In the genomic region with DNA sequence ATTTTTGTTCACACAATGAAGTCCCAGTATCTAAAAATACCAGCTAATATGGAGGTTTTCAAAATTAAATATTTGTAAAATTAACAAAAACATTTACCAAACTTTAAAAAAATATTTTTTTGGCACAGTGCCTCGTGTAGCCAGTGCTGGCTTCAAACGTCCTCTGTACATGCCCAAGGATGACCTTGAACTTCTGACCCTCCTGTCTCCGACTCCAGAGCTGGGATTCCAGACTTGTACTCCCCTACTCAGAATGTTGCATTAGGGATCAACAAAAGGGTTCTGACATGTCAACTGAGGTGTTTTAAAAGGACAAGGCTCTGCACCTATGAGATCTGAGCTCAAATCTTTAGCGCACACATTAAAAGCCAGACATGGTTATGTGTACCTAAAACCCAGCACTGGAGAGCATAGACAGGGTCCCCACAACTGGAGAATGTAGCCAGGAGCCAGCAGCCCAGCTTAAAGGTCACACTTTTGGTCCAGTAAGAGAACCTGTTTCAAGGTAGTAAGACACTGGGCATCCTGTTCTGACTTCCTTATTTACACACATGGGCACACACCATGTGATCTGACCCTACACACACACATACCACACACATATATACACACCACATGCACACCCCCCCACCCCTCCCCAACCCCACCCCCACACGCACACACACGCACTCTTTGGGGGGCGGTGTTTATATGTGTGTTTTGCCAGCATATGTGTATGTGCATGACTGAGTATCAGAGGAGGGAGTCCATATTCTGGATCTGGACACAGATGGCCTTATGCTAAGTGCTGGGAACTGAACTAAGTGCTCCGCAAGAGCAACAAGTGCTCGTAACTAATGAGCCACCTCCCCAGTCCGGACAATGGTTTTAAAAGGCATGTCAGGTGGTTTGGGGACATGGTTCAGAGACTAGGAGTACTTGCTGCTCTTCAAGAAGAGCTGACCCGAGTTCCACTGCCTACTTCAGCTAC, we compare ENCODE assay signal across 12 mouse cellular contexts. TPM values are rescaled to one million over a fixed set of nuclear protein-coding genes. Genes with fewer than 3 reads are reported as not detected.
DNase-seq lines count a peak whose midpoint lies in the region; ATAC-seq lines count a peak whose summit lies in the region.
"Had no signal": no experiment of that assay in that cellular context is flagged by ENCODE, and none has a peak within 500 bp of the region (broad histone marks: within the 10 kb centered on the region; RNA-seq: fewer than 3 reads in every experiment).

No protein-coding gene starts in this region.

- no peak overlapping the region for H3K9ac ChIP-seq in limb, embryonic 15.5 days
- H3K9ac ChIP-seq in embryonic facial prominence, embryonic 15.5 days, result no peak overlapping the region
- no peak overlapping the region for H3K9ac ChIP-seq in intestine, embryonic 16.5 days (ENCODE audit: low read depth, low read length)
- H3K9ac ChIP-seq: kidney, embryonic 15.5 days; liver, postnatal 0 days had no signal

- H3K9me3 ChIP-seq in limb, embryonic 15.5 days, result no peaks in the 10 kb centered on the region
- no peaks in the 10 kb centered on the region for H3K9me3 ChIP-seq in limb, embryonic 10.5 days (replicated peaks)
- no peaks in the 10 kb centered on the region for H3K9me3 ChIP-seq in embryonic facial prominence, embryonic 15.5 days (replicated peaks)
- no peaks in the 10 kb centered on the region for H3K9me3 ChIP-seq in intestine, embryonic 16.5 days (ENCODE audit: control insufficient read depth, low read length)
- H3K9me3 ChIP-seq: kidney, embryonic 15.5 days had no signal

- no peaks in the 10 kb centered on the region for H3K27me3 ChIP-seq in limb, embryonic 15.5 days
- peaks cover 27% of the 10 kb centered on the region for H3K27me3 ChIP-seq in limb, embryonic 10.5 days (ENCODE audit: low read depth, poor library complexity, severe bottlenecking)
- no peaks in the 10 kb centered on the region for H3K27me3 ChIP-seq in embryonic facial prominence, embryonic 15.5 days
- no peaks in the 10 kb centered on the region for H3K27me3 ChIP-seq in intestine, embryonic 16.5 days (replicated peaks; ENCODE audit: control insufficient read depth, insufficient read depth, low read length)
- H3K27me3 ChIP-seq: kidney, embryonic 15.5 days had no signal

- peaks cover 5% of the 10 kb centered on the region; the same call in 1 of the 2 replicates for H3K36me3 ChIP-seq in limb, embryonic 15.5 days
- no peaks in the 10 kb centered on the region for H3K36me3 ChIP-seq in limb, embryonic 10.5 days
- H3K36me3 ChIP-seq in embryonic facial prominence, embryonic 15.5 days, result 0 out of 2 replicates have a peak, but pooled peaks cover under 1% of the 10 kb centered on the region
- H3K36me3 ChIP-seq in intestine, embryonic 16.5 days (ENCODE audit: control insufficient read depth, insufficient read depth, low read length), result no peaks in the 10 kb centered on the region
- H3K36me3 ChIP-seq: kidney, embryonic 15.5 days had no signal

- peak overlapping the region; percentile 65 for H3K27ac ChIP-seq in limb, embryonic 15.5 days
- no peak overlapping the region for H3K27ac ChIP-seq in limb, embryonic 10.5 days
- H3K27ac ChIP-seq in embryonic facial prominence, embryonic 15.5 days (replicated peaks), result peak overlapping the region; percentile 58
- H3K27ac ChIP-seq in intestine, embryonic 16.5 days (ENCODE audit: low read length), result no peak overlapping the region
- H3K27ac ChIP-seq: hindbrain, postnatal 0 days; kidney, embryonic 15.5 days had no signal

- H3K4me1 ChIP-seq in limb, embryonic 15.5 days, result peaks cover 33% of the 10 kb centered on the region
- peaks cover 28% of the 10 kb centered on the region for H3K4me1 ChIP-seq in limb, embryonic 10.5 days
- peaks cover 35% of the 10 kb centered on the region for H3K4me1 ChIP-seq in embryonic facial prominence, embryonic 15.5 days
- H3K4me1 ChIP-seq in intestine, embryonic 16.5 days (ENCODE audit: control insufficient read depth, insufficient read depth, low read length), result peaks cover 17% of the 10 kb centered on the region

- 70% methylated on average over 11 of the region's 11 CpGs for WGBS in limb, embryonic 15.5 days
- WGBS in limb, embryonic 10.5 days, result 82% methylated on average over 11 of the region's 11 CpGs
- WGBS in embryonic facial prominence, embryonic 15.5 days, result 74% methylated on average over 11 of the region's 11 CpGs
- WGBS in intestine, embryonic 16.5 days, result 71% methylated on average over 11 of the region's 11 CpGs

- no peak overlapping the region for H3K4me2 ChIP-seq in limb, embryonic 15.5 days
- no peak overlapping the region for H3K4me2 ChIP-seq in embryonic facial prominence, embryonic 15.5 days (replicated peaks)
- H3K4me2 ChIP-seq in intestine, embryonic 16.5 days (ENCODE audit: low read depth, low read length), result no peak overlapping the region
- H3K4me2 ChIP-seq: kidney, embryonic 15.5 days had no signal

- no peak for ATAC-seq in limb, embryonic 15.5 days (ENCODE audit: insufficient number of reproducible peaks, low FRiP score, low TSS enrichment, low read depth)
- no peak for ATAC-seq in embryonic facial prominence, embryonic 15.5 days (ENCODE audit: insufficient number of reproducible peaks, low FRiP score, low TSS enrichment, low read depth)
- ATAC-seq in frontal cortex, adult (ENCODE audit: low TSS enrichment), result no peak
- no peak for ATAC-seq in intestine, embryonic 16.5 days
- ATAC-seq: hindbrain, postnatal 0 days; liver, postnatal 0 days had no signal

- DNase-seq in cerebellum, adult 9-11 months, result peak; percentile 47
- no peak for DNase-seq in cerebellum, postnatal 14 days
- DNase-seq in limb, embryonic 10.5 days (ENCODE audit: low spot score), result no peak
- DNase-seq in A20 (ENCODE audit: low read depth, low spot score), result peak; percentile 16
- DNase-seq: liver, postnatal 0 days; right cerebral cortex, postnatal 14 days had no signal

- no peak overlapping the region for H3K4me3 ChIP-seq in limb, embryonic 15.5 days
- no peak overlapping the region for H3K4me3 ChIP-seq in limb, embryonic 10.5 days
- H3K4me3 ChIP-seq in embryonic facial prominence, embryonic 15.5 days (replicated peaks), result no peak overlapping the region
- H3K4me3 ChIP-seq in intestine, embryonic 16.5 days (ENCODE audit: low read length), result no peak overlapping the region
- H3K4me3 ChIP-seq: kidney, embryonic 15.5 days had no signal

RNA-seq across cellular contexts. Expression of a gene that starts 1.1 kb away (rescaled TPM):
- 15.6 and 17.9 TPM in 2 replicates for polyA plus RNA-seq in limb, embryonic 15.5 days (2015; fragmentation: Nextera tagmentation; extraction: Ambion mirVana)
- polyA plus RNA-seq in limb, embryonic 10.5 days (2016; fragmentation: Nextera tagmentation; extraction: Ambion mirVana), result 5.9 and 8.5 TPM in 2 replicates
- polyA plus RNA-seq in embryonic facial prominence, embryonic 15.5 days (2015; fragmentation: Nextera tagmentation; extraction: Ambion mirVana), result 13.9 and 15.8 TPM in 2 replicates
- 7.3 and 8.8 TPM in 2 replicates for polyA plus RNA-seq in intestine, embryonic 16.5 days (2015; fragmentation: Nextera tagmentation; extraction: Ambion mirVana)

RNA-seq across cellular contexts. Expression of a gene that starts 40.4 kb away (rescaled TPM):
- polyA plus RNA-seq in limb, embryonic 15.5 days (2015; fragmentation: Nextera tagmentation; extraction: Ambion mirVana), result 28.4 and 32.3 TPM in 2 replicates
- polyA plus RNA-seq in limb, embryonic 10.5 days (2016; fragmentation: Nextera tagmentation; extraction: Ambion mirVana), result 80.2 and 81.7 TPM in 2 replicates
- 43.4 and 46.3 TPM in 2 replicates for polyA plus RNA-seq in embryonic facial prominence, embryonic 15.5 days (2015; fragmentation: Nextera tagmentation; extraction: Ambion mirVana)
- polyA plus RNA-seq in intestine, embryonic 16.5 days (2015; fragmentation: Nextera tagmentation; extraction: Ambion mirVana), result 20.9 and 22.1 TPM in 2 replicates

Comparison
In these comparisons a context has a peak if more than half of its experiments do, and no peak if none do; other contexts are left out.
1. DNase-seq: peak in cerebellum, adult 9-11 months (single experiment) and A20 (single experiment); none in cerebellum, postnatal 14 days (0 of 2) and limb, embryonic 10.5 days (single experiment).
2. H3K27ac ChIP-seq: peak in limb, embryonic 15.5 days (single experiment) and embryonic facial prominence, embryonic 15.5 days (single experiment); none in limb, embryonic 10.5 days (single experiment) and intestine, embryonic 16.5 days (single experiment).